Mouse (Mus musculus) stomach, embryonic 16.5 days (tissue): ENCODE results near the gene Gpr83. TPM values are rescaled to one million over a fixed set of nuclear protein-coding genes. Genes with fewer than 3 reads are reported as not detected.

Experiments
- ATAC-seq: fragments of 200-750 bp; cut with Nextera tagmentation; 2 replicates; pipeline ENCODE4 v1.8.0; 2017; ENCODE audit warnings: moderate number of reproducible peaks, moderate TSS enrichment; ENCODE audit not compliant: insufficient read depth, low FRiP score
- H3K27ac ChIP-seq: fragments of 300-500 bp; sonication (generic); 2 replicates; pipeline ENCODE4 v1.5.1; 2014; ENCODE audit warnings: low read length
- H3K27me3 ChIP-seq: fragments of 300-500 bp; sonication (generic); 2 replicates; pipeline ENCODE4 v1.6.1; 2014; ENCODE audit warnings: low read length, control low read depth, mixed read lengths; ENCODE audit not compliant: control insufficient read depth, insufficient read depth
- H3K36me3 ChIP-seq: fragments of 300-500 bp; sonication (generic); 2 replicates; pipeline ENCODE4 v1.6.1; 2014; ENCODE audit warnings: low read length; ENCODE audit not compliant: control insufficient read depth, insufficient read depth
- H3K4me1 ChIP-seq: fragments of 300-500 bp; sonication (generic); 2 replicates; pipeline ENCODE4 v1.6.1; 2014; ENCODE audit warnings: low read length, control low read depth, mixed read lengths; ENCODE audit not compliant: control insufficient read depth, insufficient read depth
- H3K4me2 ChIP-seq: fragments of 300-500 bp; sonication (generic); 2 replicates; pipeline ENCODE4 v1.6.1; 2014; ENCODE audit warnings: low read depth, low read length, mixed read lengths
- H3K4me3 ChIP-seq: fragments of 300-500 bp; sonication (generic); replicated peaks from 2 replicates; pipeline ENCODE4 v1.5.1; 2014; ENCODE audit warnings: mild to moderate bottlenecking, low read length
- H3K9ac ChIP-seq: fragments of 300-500 bp; sonication (generic); 2 replicates; pipeline ENCODE4 v1.6.1; 2014; ENCODE audit warnings: low read length
- H3K9me3 ChIP-seq: fragments of 300-500 bp; sonication (generic); replicated peaks from 2 replicates; pipeline ENCODE4 v1.6.1; 2016; ENCODE audit warnings: low read length, control low read depth; ENCODE audit not compliant: control insufficient read depth
- WGBS: fragments of 180-500 bp; shearing (Covaris S2); extraction: QIAGEN DNeasy Blood & Tissue Kit; methylation state at CpG from one replicate; pipeline ENCODE4 v1.1.7; 2014; 5-methylcytosine and 5-hydroxymethylcytosine counted together
- polyA plus RNA-seq: library from polyadenylated mRNA; unstranded; fragments of >200 nt; fragmentation: Nextera tagmentation; extraction: Ambion mirVana; gene quantifications from 2 replicates; pipeline ENCODE4 v1.2.1, GENCODE M21; 2015

Gene Gpr83
- polyA plus RNA-seq, 1 experiment from 2014 or later: 0.65 TPM

GRCm38 (mm10) chr9:14893388-14893787 lies 33.4 kb downstream of the Gpr83 start:
- WGBS: 67% methylated on average over 9 of the region's 9 CpGs
- no peak overlapping the region for H3K4me3 ChIP-seq
- ATAC-seq: no peak

DNA sequence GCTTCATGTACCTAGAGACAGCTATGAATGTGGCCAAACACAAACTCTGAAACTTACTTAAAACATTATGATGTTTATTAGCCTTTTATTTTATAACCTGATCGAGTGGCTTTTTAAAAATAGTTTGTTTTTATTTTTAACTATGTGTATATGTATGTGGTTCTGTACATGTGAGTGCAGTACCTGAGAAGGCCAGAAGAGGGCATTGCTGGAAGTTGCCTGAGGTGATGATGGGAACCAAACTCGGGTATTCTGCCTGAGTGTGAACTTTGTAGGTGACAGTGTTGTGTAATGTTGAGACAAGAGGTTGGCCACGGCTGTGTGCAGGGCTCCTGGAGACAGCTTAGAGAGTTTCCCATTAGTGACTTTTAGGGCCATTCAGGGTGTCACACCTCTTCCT lies 34.6 kb downstream of the Gpr83 start:
- ATAC-seq: no peak
- Histone ChIP-seq H3K9ac (no peak overlapping the region), H3K36me3 (no peaks in the 10 kb centered on the region), H3K27me3 (no peaks in the 10 kb centered on the region), H3K4me3 (no peak overlapping the region), H3K9me3 (no peaks in the 10 kb centered on the region), H3K27ac (no peak overlapping the region), H3K4me1 (0 out of 2 replicates have a peak, but pooled peaks cover 5% of the 10 kb centered on the region), H3K4me2 (no peak overlapping the region)
- 83% methylated on average over 3 of the region's 3 CpGs for WGBS

More at GRCm38 (mm10) chr9:14893388-14893787, 33.4 kb downstream of the Gpr83 start:
- Histone ChIP-seq H3K9ac (no peak overlapping the region), H3K9me3 (no peaks in the 10 kb centered on the region), H3K4me2 (no peak overlapping the region), H3K27me3 (no peaks in the 10 kb centered on the region), H3K27ac (no peak overlapping the region), H3K4me1 (0 out of 2 replicates have a peak, but pooled peaks cover 5% of the 10 kb centered on the region), H3K36me3 (no peaks in the 10 kb centered on the region)

DNA sequence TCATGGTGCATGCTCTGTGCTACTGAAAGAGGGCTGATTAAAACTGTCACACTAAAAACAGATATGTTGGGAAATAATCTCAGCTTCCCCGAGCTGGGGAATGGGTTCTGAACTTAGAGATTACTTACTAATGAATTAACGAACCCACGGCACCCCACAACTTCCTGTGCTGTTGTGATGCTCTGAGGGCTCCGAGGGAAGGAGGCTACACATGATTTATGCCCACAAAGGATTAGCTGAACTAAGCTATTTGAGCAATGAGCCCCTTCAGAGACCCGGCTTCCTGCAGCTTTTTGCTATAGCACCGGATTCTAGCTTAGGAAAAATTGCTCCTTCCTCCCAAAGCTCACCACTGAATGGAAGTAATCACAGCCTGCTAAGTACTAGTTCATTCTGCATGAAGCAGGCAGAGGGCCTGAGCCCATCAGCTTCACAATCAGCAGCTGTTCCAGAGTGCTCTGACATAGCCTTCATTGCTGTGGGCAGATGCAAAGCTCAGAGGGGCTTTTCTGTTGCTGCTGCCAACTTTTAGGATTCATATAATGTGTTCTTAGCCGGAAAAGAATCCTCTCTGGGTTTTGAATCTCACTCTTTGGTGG lies 35.3 kb downstream of the Gpr83 start:
- Histone ChIP-seq H3K27me3 (no peaks in the 10 kb centered on the region), H3K4me2 (no peak overlapping the region), H3K9me3 (no peaks in the 10 kb centered on the region), H3K36me3 (no peaks in the 10 kb centered on the region), H3K9ac (no peak overlapping the region), H3K27ac (no peak overlapping the region), H3K4me1 (0 out of 2 replicates have a peak, but pooled peaks cover 5% of the 10 kb centered on the region), H3K4me3 (no peak overlapping the region)
- WGBS: 48% methylated on average over 7 of the region's 7 CpGs
- ATAC-seq: no peak

DNA sequence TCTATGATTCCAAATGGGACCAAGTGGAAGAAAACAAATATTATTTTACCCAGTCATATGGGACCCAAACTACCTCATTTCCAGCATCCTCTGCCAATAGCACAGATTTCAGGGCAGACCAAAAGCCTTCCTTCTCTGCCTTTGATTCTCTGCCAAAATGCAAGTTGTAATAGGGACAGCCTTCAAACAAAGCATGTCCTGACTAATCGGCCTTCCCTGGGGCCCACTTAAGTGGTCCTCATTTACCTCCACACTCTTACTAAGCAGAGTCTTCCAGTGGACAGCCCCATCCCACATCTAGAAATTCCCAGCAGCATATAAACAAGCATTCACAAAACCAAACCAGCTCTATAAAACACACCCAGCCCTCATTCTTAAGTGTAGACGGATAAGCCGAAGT lies 37.1 kb downstream of the Gpr83 start:
- no peaks in the 10 kb centered on the region for H3K36me3 ChIP-seq
- no peak for ATAC-seq
- WGBS: 60% methylated on average over 3 of the region's 3 CpGs

GRCm38 (mm10) chr9:14901757-14902156 lies 41.7 kb downstream of the Gpr83 start:
- no peak overlapping the region for H3K27ac ChIP-seq
- no peaks in the 10 kb centered on the region for H3K9me3 ChIP-seq
- no peaks in the 10 kb centered on the region for H3K27me3 ChIP-seq
- peaks cover 24% of the 10 kb centered on the region for H3K4me1 ChIP-seq
- H3K36me3 ChIP-seq: no peaks in the 10 kb centered on the region
- H3K4me3 ChIP-seq: no peak overlapping the region
- no peak overlapping the region for H3K4me2 ChIP-seq
- ATAC-seq: peak; percentile 34; the same call in 1 of the 2 replicates
- H3K9ac ChIP-seq: no peak overlapping the region
- 47% methylated on average over 7 of the region's 7 CpGs for WGBS

More for the DNA sequence above, 37.1 kb downstream of the Gpr83 start:
- Histone ChIP-seq H3K4me2 (no peak overlapping the region), H3K9me3 (no peaks in the 10 kb centered on the region), H3K4me3 (no peak overlapping the region), H3K4me1 (0 out of 2 replicates have a peak, but pooled peaks cover 9% of the 10 kb centered on the region), H3K27me3 (no peaks in the 10 kb centered on the region), H3K9ac (no peak overlapping the region), H3K27ac (no peak overlapping the region)

- no peaks in the 10 kb centered on the region for H3K27me3 ChIP-seq
- ATAC-seq: no peak
- no peak overlapping the region for H3K27ac ChIP-seq
- no peaks in the 10 kb centered on the region for H3K9me3 ChIP-seq
- H3K36me3 ChIP-seq: no peaks in the 10 kb centered on the region
- H3K4me2 ChIP-seq: no peak overlapping the region
- peaks cover 19% of the 10 kb centered on the region for H3K4me1 ChIP-seq
- 92% methylated on average over 2 of the region's 2 CpGs for WGBS
- H3K4me3 ChIP-seq: no peak overlapping the region
- H3K9ac ChIP-seq: no peak overlapping the region
Measured at GRCm38 (mm10) chr9:14902416-14902815, 42.4 kb downstream of the Gpr83 start.

- Histone ChIP-seq H3K27me3 (no peaks in the 10 kb centered on the region), H3K4me2 (no peak overlapping the region), H3K4me3 (no peak overlapping the region), H3K9ac (no peak overlapping the region), H3K27ac (no peak overlapping the region), H3K36me3 (no peaks in the 10 kb centered on the region), H3K9me3 (no peaks in the 10 kb centered on the region), H3K4me1 (peaks cover 19% of the 10 kb centered on the region)
- WGBS: 91% methylated on average over 3 of the region's 3 CpGs
- no peak for ATAC-seq
Measured at GRCm38 (mm10) chr9:14903006-14903405, 43.0 kb downstream of the Gpr83 start.

- no peak for ATAC-seq
- Histone ChIP-seq H3K4me2 (no peak within 1 kb of the TSS), H3K36me3 (no peaks in the 10 kb centered on the region), H3K4me3 (no peak within 1 kb of the TSS), H3K9ac (no peak within 1 kb of the TSS), H3K4me1 (peaks cover 19% of the 10 kb centered on the region), H3K9me3 (no peaks in the 10 kb centered on the region), H3K27me3 (no peaks in the 10 kb centered on the region), H3K27ac (no peak within 1 kb of the TSS)
- WGBS: 41% methylated on average over 11 of the region's 11 CpGs
Measured at GRCm38 (mm10) chr9:14903581-14904378, 43.8 kb downstream of the Gpr83 start, which contains the start of gene Izumo1r. Izumo1r (minus strand) TSS chr9:14903949.

- Histone ChIP-seq H3K4me2 (no peak overlapping the region), H3K4me3 (no peak overlapping the region), H3K9me3 (no peaks in the 10 kb centered on the region), H3K27ac (no peak overlapping the region), H3K27me3 (no peaks in the 10 kb centered on the region), H3K36me3 (no peaks in the 10 kb centered on the region), H3K9ac (no peak overlapping the region), H3K4me1 (peaks cover 19% of the 10 kb centered on the region)
- ATAC-seq: no peak
- WGBS: 52% methylated on average over 9 of the region's 9 CpGs
Measured at GRCm38 (mm10) chr9:14904741-14905475, 44.9 kb downstream of the Gpr83 start.
